Mouse (Mus musculus): ENCODE measurements around the gene Gapt. TPM values are rescaled to one million over a fixed set of nuclear protein-coding genes. Genes with fewer than 3 reads are reported as not detected.
A peak's percentile ranks its signal among the peaks of the same experiment; 100 is the strongest.

Gene Gapt
- polyA plus RNA-seq, 1 experiment from 2014 or later = 0.55 TPM

DNA sequence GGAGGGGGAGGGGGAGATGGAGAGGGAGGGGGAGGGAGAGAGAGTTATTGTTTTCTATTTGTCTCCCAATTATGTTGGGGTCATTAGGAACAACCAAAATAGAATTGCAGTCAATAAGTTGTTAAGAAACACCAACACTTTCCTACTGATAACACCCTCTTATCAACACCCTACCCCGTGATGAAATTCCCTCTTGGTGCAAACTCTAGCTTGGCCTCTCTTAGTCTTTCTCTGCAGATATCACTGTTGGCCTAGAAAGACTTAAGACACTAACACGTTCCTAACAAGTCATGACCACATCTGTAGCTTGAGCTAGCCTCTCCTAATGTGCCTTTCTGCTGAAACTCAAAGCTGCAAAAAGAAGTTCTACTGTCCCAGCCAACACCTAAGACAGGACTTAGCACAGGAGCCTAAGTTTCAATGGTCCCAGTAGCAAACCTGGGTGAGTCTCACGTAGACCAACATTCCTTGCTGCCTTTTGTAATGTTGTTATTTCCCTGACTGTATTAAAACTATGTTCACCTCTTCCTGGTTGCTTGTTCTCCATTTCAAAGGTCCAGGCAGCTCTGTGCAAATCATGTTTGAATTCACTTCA, 11.1 kb upstream of the Gapt start:
- Histone ChIP-seq H3K27ac (ENCODE audit: low read length) (no peak overlapping the region), H3K9me3 (ENCODE audit: low read length) (no peaks in the 10 kb centered on the region), H3K4me3 (ENCODE audit: low read depth, low read length) (no peak overlapping the region), H3K4me2 (replicated peaks; ENCODE audit: low read depth, low read length) (no peak overlapping the region), H3K4me1 (ENCODE audit: insufficient read depth, low read depth, low read length) (no peaks in the 10 kb centered on the region), H3K27me3 (replicated peaks; ENCODE audit: insufficient read depth, low read length) (no peaks in the 10 kb centered on the region), H3K36me3 (ENCODE audit: insufficient read depth, low read length) (no peaks in the 10 kb centered on the region), H3K9ac (replicated peaks; ENCODE audit: low read depth) (no peak overlapping the region)
- no peak for DNase-seq (ENCODE audit: low spot score)
- no peak for TF ChIP-seq EP300 (IDR thresholded peaks at IDR 0.05)
- TF ChIP-seq CTCF (IDR thresholded peaks at IDR 0.05) = no peak
- WGBS = 49% methylated on average over 3 of the region's 3 CpGs
- ATAC-seq = 0 out of 2 replicates have a peak, but pooled peaks have one; percentile 5

DNA sequence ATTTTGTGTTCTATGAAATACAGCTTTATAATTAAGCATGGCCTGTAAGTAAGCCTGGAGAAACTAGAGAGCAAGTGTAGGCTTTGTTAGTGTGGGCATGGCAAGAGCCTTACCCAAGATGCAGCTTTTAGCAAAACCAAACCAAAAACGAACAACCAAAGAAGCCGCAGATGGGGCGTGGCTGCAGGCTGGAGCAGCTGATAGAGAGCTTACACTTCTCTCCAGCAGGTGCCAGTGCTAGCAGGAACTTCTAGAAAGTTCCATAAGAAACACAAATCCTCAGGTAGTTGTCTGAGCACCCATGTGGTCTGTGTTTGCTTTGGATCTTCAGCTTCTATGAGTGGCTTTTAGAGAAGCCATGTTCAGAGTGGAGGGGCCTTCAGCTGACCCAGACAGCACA, 9.5 kb upstream of the Gapt start:
- no peak overlapping the region for H3K4me3 ChIP-seq (ENCODE audit: low read depth, low read length)
- peak; percentile 35; the same call in 1 of the 2 replicates for ATAC-seq
- no peaks in the 10 kb centered on the region for H3K27me3 ChIP-seq (replicated peaks; ENCODE audit: insufficient read depth, low read length)
- H3K27ac ChIP-seq (ENCODE audit: low read length) = no peak overlapping the region
- H3K9me3 ChIP-seq (ENCODE audit: low read length) = no peaks in the 10 kb centered on the region
- no peak overlapping the region for H3K9ac ChIP-seq (replicated peaks; ENCODE audit: low read depth)
- H3K36me3 ChIP-seq (ENCODE audit: insufficient read depth, low read length) = no peaks in the 10 kb centered on the region
- H3K4me2 ChIP-seq (replicated peaks; ENCODE audit: low read depth, low read length) = no peak overlapping the region
- DNase-seq (ENCODE audit: low spot score) = peak; percentile 20
- WGBS = 57% methylated on average over 3 of the region's 3 CpGs
- H3K4me1 ChIP-seq (ENCODE audit: insufficient read depth, low read depth, low read length) = no peaks in the 10 kb centered on the region
- TF ChIP-seq EP300 (IDR thresholded peaks at IDR 0.05) = no peak
- TF ChIP-seq CTCF (IDR thresholded peaks at IDR 0.05) = peak; percentile 23; the same call in 1 of the 2 replicates

DNA sequence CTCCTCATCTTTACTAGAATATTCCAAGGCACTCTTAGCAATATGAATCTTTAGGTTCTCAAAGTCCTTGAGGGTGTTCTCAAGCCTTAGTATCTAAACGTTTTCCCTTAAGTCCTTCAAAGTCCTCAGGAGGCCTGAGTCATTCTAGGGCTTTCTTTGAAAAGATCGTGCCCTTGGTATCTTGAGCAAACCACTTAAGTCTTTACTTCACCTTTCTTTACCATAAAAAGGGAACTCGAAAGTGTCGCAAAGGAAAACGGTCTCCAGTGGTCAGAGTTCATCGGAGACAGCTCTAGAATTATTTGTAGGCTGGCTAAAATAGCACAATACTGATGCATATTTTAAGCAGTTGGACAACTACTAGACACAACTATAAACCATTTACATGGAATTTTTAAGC, 6.7 kb upstream of the Gapt start:
- Histone ChIP-seq H3K4me1 (ENCODE audit: insufficient read depth, low read depth, low read length) (no peaks in the 10 kb centered on the region), H3K4me3 (ENCODE audit: low read depth, low read length) (no peak overlapping the region), H3K9ac (replicated peaks; ENCODE audit: low read depth) (no peak overlapping the region), H3K4me2 (replicated peaks; ENCODE audit: low read depth, low read length) (no peak overlapping the region), H3K27me3 (replicated peaks; ENCODE audit: insufficient read depth, low read length) (no peaks in the 10 kb centered on the region), H3K27ac (ENCODE audit: low read length) (no peak overlapping the region), H3K9me3 (ENCODE audit: low read length) (no peaks in the 10 kb centered on the region), H3K36me3 (ENCODE audit: insufficient read depth, low read length) (no peaks in the 10 kb centered on the region)
- WGBS = 51% methylated on average over 6 of the region's 6 CpGs
- DNase-seq (ENCODE audit: low spot score) = peak; percentile 74
- TF ChIP-seq CTCF (IDR thresholded peaks at IDR 0.05) (no peak), EP300 (IDR thresholded peaks at IDR 0.05) (peak; percentile 85)
- peak; percentile 67 for ATAC-seq

DNA sequence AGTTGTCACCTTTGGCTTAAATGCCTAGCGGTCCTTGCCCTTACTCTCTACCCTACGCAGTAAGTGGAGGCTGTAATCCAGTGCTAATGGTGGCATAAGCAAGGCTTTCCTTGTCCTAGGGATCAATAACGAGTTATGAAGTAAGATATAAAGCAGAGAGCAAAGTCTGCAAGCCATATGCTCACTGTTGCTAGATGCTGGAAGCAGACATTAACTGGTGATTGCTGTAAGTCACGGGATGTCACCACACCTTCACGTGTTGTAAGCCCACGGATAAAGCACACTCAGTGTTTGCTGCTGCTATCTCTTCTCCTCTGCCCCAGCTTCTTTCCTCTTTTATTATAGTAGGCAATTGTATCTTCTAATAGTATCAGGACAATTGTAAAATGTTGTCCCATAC, 5.9 kb downstream of the Gapt start:
- no peak for TF ChIP-seq CTCF (IDR thresholded peaks at IDR 0.05)
- TF ChIP-seq EP300 (IDR thresholded peaks at IDR 0.05) = no peak
- WGBS = 82% methylated on average over 6 of the region's 6 CpGs
- no peaks in the 10 kb centered on the region for H3K9me3 ChIP-seq (ENCODE audit: low read length)
- H3K4me3 ChIP-seq (ENCODE audit: low read depth, low read length) = no peak overlapping the region
- no peaks in the 10 kb centered on the region for H3K27me3 ChIP-seq (replicated peaks; ENCODE audit: insufficient read depth, low read length)
- DNase-seq (ENCODE audit: low spot score) (no peak), ATAC-seq (no peak)
- no peak overlapping the region for H3K27ac ChIP-seq (ENCODE audit: low read length)
- H3K4me2 ChIP-seq (replicated peaks; ENCODE audit: low read depth, low read length) = no peak overlapping the region
- H3K9ac ChIP-seq (replicated peaks; ENCODE audit: low read depth) = no peak overlapping the region
- H3K36me3 ChIP-seq (ENCODE audit: insufficient read depth, low read length) = no peaks in the 10 kb centered on the region
- no peaks in the 10 kb centered on the region for H3K4me1 ChIP-seq (ENCODE audit: insufficient read depth, low read depth, low read length)

DNA sequence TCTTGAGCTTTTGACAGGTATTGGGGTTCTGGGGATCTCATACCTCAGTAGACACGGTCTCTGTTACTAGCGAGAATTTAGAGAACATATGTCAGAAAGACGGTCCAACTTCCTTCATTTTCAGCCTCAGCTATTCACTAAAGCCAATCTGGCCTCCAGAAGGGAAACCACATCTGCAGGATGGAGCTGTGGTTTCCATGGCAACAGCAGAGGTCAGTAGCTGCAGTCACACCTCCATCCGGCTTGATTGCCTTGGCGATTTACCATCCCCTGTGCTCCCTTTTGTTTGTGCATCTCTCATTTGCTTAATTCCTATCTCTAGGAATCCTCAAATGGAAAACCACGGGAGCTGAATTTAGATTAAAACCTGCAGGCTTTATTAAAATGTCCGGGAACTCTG, 10.3 kb downstream of the Gapt start:
- Histone ChIP-seq H3K36me3 (ENCODE audit: insufficient read depth, low read length) (no peaks in the 10 kb centered on the region), H3K9me3 (ENCODE audit: low read length) (no peaks in the 10 kb centered on the region), H3K9ac (replicated peaks; ENCODE audit: low read depth) (no peak overlapping the region), H3K4me2 (replicated peaks; ENCODE audit: low read depth, low read length) (no peak overlapping the region), H3K27ac (ENCODE audit: low read length) (no peak overlapping the region), H3K4me1 (ENCODE audit: insufficient read depth, low read depth, low read length) (no peaks in the 10 kb centered on the region), H3K4me3 (ENCODE audit: low read depth, low read length) (no peak overlapping the region), H3K27me3 (replicated peaks; ENCODE audit: insufficient read depth, low read length) (no peaks in the 10 kb centered on the region)
- no peak for TF ChIP-seq CTCF (IDR thresholded peaks at IDR 0.05)
- TF ChIP-seq EP300 (IDR thresholded peaks at IDR 0.05) = no peak
- DNase-seq (ENCODE audit: low spot score) (no peak), ATAC-seq (no peak)
- 44% methylated on average over 7 of the region's 7 CpGs for WGBS

DNA sequence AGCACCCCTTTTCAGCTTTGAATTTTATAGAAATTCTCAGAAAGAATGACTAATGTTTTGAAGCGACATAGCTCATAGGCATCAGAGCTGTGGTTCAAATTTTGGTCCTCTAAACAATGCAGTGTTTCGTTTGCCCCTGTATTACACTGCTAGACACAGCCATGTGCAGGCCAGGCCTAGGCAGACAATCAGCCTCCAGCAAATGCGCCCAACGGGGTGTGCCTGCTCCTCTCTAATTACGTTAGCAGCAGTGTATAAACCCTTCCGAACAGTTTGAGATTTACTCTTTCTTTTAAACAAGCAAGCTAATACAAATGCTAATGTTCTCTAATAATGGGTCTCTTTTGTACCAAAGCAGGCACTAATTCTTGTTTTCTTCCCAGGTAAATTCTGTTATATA, 14.4 kb downstream of the Gapt start:
- ATAC-seq (no peak), DNase-seq (ENCODE audit: low spot score) (no peak)
- H3K27me3 ChIP-seq (replicated peaks; ENCODE audit: insufficient read depth, low read length) = no peaks in the 10 kb centered on the region
- no peak overlapping the region for H3K9ac ChIP-seq (replicated peaks; ENCODE audit: low read depth)
- H3K9me3 ChIP-seq (ENCODE audit: low read length) = no peaks in the 10 kb centered on the region
- no peaks in the 10 kb centered on the region for H3K36me3 ChIP-seq (ENCODE audit: insufficient read depth, low read length)
- H3K4me1 ChIP-seq (ENCODE audit: insufficient read depth, low read depth, low read length) = no peaks in the 10 kb centered on the region
- no peak for TF ChIP-seq CTCF (IDR thresholded peaks at IDR 0.05)
- no peak for TF ChIP-seq EP300 (IDR thresholded peaks at IDR 0.05)
- 79% methylated on average over 6 of the region's 6 CpGs for WGBS
- H3K4me2 ChIP-seq (replicated peaks; ENCODE audit: low read depth, low read length) = no peak overlapping the region
- no peak overlapping the region for H3K27ac ChIP-seq (ENCODE audit: low read length)
- H3K4me3 ChIP-seq (ENCODE audit: low read depth, low read length) = no peak overlapping the region

All from lung, postnatal 0 days (tissue).